Mouse (Mus musculus) lung, embryonic 14.5 days (tissue): ENCODE measurements around the gene Chrna3. TPM values are rescaled to one million over a fixed set of nuclear protein-coding genes. Genes with fewer than 3 reads are reported as not detected.

Source experiments
- ATAC-seq: fragments of 200-750 bp; cut with Nextera tagmentation; 2 replicates; pipeline ENCODE4 v1.8.0; 2017; ENCODE audit warnings: mild to moderate bottlenecking, moderate TSS enrichment, moderate library complexity; ENCODE audit not compliant: insufficient read depth
- DNase-seq: peaks from one replicate; pipeline ENCODE4 v3.0.0-alpha.2; 2015
- H3K27ac ChIP-seq: fragments of 300-500 bp; sonication (generic); 2 replicates; pipeline ENCODE4 v1.5.1; 2014; ENCODE audit warnings: low read depth, mild to moderate bottlenecking, moderate library complexity
- H3K27me3 ChIP-seq: fragments of 300-500 bp; sonication (generic); 2 replicates; pipeline ENCODE4 v1.6.1; 2014; ENCODE audit warnings: low read length, control low read depth; ENCODE audit not compliant: insufficient read depth
- H3K36me3 ChIP-seq: fragments of 300-500 bp; sonication (generic); 2 replicates; pipeline ENCODE4 v1.6.1; 2014; ENCODE audit warnings: control low read depth; ENCODE audit not compliant: insufficient read depth
- H3K4me1 ChIP-seq: fragments of 300-500 bp; sonication (generic); 2 replicates; pipeline ENCODE4 v1.6.1; 2014; ENCODE audit warnings: antibody characterized with exemption, control low read depth; ENCODE audit not compliant: insufficient read depth
- H3K4me2 ChIP-seq: fragments of 300-500 bp; sonication (generic); 2 replicates; pipeline ENCODE4 v1.6.1; 2014; ENCODE audit warnings: mild to moderate bottlenecking
- H3K4me3 ChIP-seq: fragments of 300-500 bp; sonication (generic); 2 replicates; pipeline ENCODE4 v1.5.1; 2014; ENCODE audit warnings: low read depth, low read length
- H3K9ac ChIP-seq: fragments of 300-500 bp; sonication (generic); 2 replicates; pipeline ENCODE4 v1.6.1; 2014
- H3K9me3 ChIP-seq: fragments of 300-500 bp; sonication (generic); 2 replicates; pipeline ENCODE4 v1.6.1; 2016; ENCODE audit warnings: low read depth, low read length, control low read depth
- CTCF ChIP-seq: IDR thresholded peaks from 2 replicates; pipeline ENCODE4 v1.5.1; 2016; ENCODE audit warnings: antibody characterized with exemption, low read depth
- WGBS: fragments of 180-500 bp; shearing (Covaris S2); extraction: QIAGEN DNeasy Blood & Tissue Kit; methylation state at CpG from one replicate; pipeline ENCODE4 v1.1.7; 2014; 5-methylcytosine and 5-hydroxymethylcytosine counted together
- polyA plus RNA-seq: library from polyadenylated mRNA; unstranded; fragments of >200 nt; fragmentation: Nextera tagmentation; extraction: Ambion mirVana; gene quantifications from 2 replicates; pipeline ENCODE4 v1.2.1, GENCODE M21; 2014

Chrna3 gene
- 0.16 and 0.37 TPM in 2 replicates for polyA plus RNA-seq

DNA sequence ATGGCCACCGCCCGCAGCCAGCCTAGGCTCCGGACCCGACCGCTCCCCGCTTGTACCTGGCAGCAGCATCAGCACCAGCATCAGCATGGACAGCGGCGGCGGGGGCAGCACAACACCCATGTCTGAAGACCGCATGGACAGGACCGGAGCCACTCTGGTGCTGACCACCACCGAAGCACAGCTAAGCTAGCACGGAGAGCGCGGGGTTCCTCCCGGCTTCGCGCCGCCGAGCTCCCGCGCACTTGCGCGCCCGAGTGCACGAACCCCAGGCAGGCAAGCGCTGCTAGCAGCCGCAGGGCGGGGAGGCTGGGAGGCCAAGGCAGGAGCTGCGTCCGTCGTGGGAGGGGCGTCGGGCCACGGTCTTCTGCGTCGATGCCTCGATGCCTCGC is at the start of gene Chrna3:
Gene Chrna3, minus strand, starts transcription at position 288 of the 389 bp plus-strand sequence.
- WGBS: under 1% methylated on average over 39 of the region's 39 CpGs
- peak; percentile 63 for DNase-seq
- ATAC-seq: peak; percentile 66; the same call in 1 of the 2 replicates
- Histone ChIP-seq H3K36me3 (no peaks in the 10 kb centered on the region), H3K27ac (no peak within 1 kb of the TSS), H3K4me3 (peak within 1 kb of the TSS; percentile 27), H3K4me2 (peak within 1 kb of the TSS; percentile 48), H3K27me3 (peaks cover 37% of the 10 kb centered on the region), H3K9ac (no peak within 1 kb of the TSS), H3K9me3 (no peaks in the 10 kb centered on the region), H3K4me1 (no peaks in the 10 kb centered on the region)
- TF ChIP-seq CTCF: no peak

- H3K27me3 ChIP-seq: no peaks in the 10 kb centered on the region
- no peak overlapping the region for H3K27ac ChIP-seq
- no peak overlapping the region for H3K4me3 ChIP-seq
- no peak overlapping the region for H3K4me2 ChIP-seq
- H3K9ac ChIP-seq: no peak overlapping the region
- ATAC-seq (no peak), DNase-seq (no peak)
- no peaks in the 10 kb centered on the region for H3K4me1 ChIP-seq
- no peaks in the 10 kb centered on the region for H3K36me3 ChIP-seq
- TF ChIP-seq CTCF: no peak
- no peaks in the 10 kb centered on the region for H3K9me3 ChIP-seq
- 10% methylated on average over 5 of the region's 5 CpGs for WGBS
These were observed 41.6 kb upstream of the Chrna3 start for GRCm38 (mm10) chr9:55067965-55068265.

DNA sequence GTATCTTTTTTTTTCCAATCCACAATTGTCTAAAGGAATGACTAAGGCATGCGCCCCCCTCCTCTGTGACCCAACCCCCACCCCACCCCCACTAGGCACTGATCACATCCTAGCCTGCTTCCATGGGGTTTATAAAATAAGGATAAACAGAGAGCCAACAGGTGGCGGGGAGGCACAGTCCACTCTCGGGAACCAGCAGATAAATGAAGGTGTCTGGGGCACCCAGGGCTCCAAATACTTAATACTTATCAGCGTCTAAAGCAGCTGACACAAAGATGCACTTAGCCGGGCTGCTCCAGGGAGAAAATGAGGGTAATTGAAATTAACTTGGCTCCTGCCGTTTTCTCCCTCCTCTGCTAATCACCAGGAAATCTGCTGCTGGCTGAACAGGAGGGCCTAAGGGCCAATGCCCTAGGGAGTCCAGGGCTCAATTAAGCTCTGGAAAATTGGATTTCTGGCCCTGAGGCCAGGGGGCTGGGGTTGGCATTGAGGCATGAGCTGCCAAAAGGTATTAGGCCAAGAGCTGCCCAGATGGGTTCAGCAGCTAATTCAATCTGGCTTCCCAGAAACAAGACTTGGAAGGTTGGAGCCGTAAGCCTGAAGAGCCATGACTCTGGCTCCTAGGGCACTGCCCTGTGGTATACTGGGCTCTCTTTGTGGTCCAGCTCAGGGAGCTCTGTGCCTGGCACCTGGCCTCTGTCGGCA is 41.0 kb upstream of the Chrna3 start:
- H3K4me2 ChIP-seq: no peak overlapping the region
- no peaks in the 10 kb centered on the region for H3K36me3 ChIP-seq
- H3K9me3 ChIP-seq: no peaks in the 10 kb centered on the region
- no peak overlapping the region for H3K4me3 ChIP-seq
- no peaks in the 10 kb centered on the region for H3K27me3 ChIP-seq
- TF ChIP-seq CTCF: no peak
- no peak for DNase-seq
- H3K4me1 ChIP-seq: no peaks in the 10 kb centered on the region
- H3K9ac ChIP-seq: no peak overlapping the region
- 15% methylated on average over 8 of the region's 8 CpGs for whole genome bisulfite sequencing
- H3K27ac ChIP-seq: no peak overlapping the region
- ATAC-seq: no peak

DNA sequence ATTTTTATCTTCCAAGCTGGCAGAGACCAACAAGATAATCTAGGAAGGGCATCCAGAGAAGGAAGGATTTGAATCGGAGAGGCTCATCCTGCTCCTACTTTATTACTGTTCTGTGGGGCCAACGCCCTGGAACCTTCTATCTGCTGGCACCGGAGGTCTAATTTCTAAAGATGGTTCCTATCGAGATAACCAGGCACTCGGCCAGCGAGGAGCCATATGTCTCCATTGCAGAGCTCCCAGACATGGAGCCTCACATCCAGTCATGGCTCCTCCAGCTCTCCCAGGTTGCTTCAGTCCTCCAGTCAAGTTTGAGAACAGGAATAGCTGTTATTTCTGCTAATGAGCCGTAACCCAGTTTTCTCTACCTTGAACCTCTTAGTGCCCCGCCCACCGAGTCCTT is 38.9 kb upstream of the Chrna3 start:
- TF ChIP-seq CTCF: no peak
- no peak overlapping the region for H3K4me2 ChIP-seq
- DNase-seq: no peak
- H3K9me3 ChIP-seq: no peaks in the 10 kb centered on the region
- no peak overlapping the region for H3K4me3 ChIP-seq
- no peak overlapping the region for H3K9ac ChIP-seq
- 76% methylated on average over 9 of the region's 9 CpGs for WGBS
- ATAC-seq: no peak
- no peaks in the 10 kb centered on the region for H3K4me1 ChIP-seq
- H3K27me3 ChIP-seq: no peaks in the 10 kb centered on the region
- H3K36me3 ChIP-seq: no peaks in the 10 kb centered on the region
- H3K27ac ChIP-seq: no peak overlapping the region

GRCm38 (mm10) chr9:55058067-55058466 is 31.7 kb upstream of the Chrna3 start:
- no peak overlapping the region for H3K9ac ChIP-seq
- no peaks in the 10 kb centered on the region for H3K36me3 ChIP-seq
- DNase-seq: no peak
- H3K9me3 ChIP-seq: no peaks in the 10 kb centered on the region
- WGBS: 89% methylated on average over 4 of the region's 4 CpGs
- no peaks in the 10 kb centered on the region for H3K27me3 ChIP-seq
- H3K27ac ChIP-seq: no peak overlapping the region
- no peak overlapping the region for H3K4me3 ChIP-seq
- no peak overlapping the region for H3K4me2 ChIP-seq
- no peak for TF ChIP-seq CTCF
- ATAC-seq: no peak
- no peaks in the 10 kb centered on the region for H3K4me1 ChIP-seq

DNA sequence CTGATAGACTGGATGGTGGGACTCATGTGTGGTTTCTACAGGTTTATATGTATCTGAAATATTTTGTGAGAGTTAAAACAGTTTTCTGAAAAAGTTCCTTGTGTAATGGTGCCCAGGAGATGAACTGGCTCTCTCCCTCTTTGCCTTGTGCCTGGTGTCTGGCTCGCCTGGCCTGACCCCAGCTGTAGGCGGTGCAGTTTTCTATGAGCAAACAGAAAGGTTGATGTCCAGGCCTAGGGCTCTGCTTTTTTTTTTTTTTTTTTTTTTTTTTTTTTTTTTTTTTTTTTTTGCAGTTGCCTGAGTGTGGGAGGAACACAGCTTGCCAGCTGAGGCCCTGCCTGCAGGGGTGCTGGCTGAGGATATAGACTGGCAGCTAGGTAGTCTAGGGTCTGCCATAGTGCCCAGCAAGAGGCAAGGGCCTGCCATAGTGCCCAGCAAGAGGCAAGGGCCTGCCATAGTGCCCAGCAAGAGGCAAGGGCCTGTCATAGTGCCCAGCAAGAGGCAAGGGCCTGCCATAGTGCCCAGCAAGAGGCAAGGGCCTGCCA is 29.1 kb upstream of the Chrna3 start:
- Histone ChIP-seq H3K9ac (no peak overlapping the region), H3K36me3 (no peaks in the 10 kb centered on the region), H3K27ac (no peak overlapping the region), H3K4me3 (no peak overlapping the region), H3K4me2 (no peak overlapping the region), H3K9me3 (no peaks in the 10 kb centered on the region), H3K27me3 (no peaks in the 10 kb centered on the region), H3K4me1 (no peaks in the 10 kb centered on the region)
- TF ChIP-seq CTCF: no peak
- no peak for ATAC-seq
- no peak for DNase-seq
- 59% methylated on average over 2 of the region's 2 CpGs for WGBS

DNA sequence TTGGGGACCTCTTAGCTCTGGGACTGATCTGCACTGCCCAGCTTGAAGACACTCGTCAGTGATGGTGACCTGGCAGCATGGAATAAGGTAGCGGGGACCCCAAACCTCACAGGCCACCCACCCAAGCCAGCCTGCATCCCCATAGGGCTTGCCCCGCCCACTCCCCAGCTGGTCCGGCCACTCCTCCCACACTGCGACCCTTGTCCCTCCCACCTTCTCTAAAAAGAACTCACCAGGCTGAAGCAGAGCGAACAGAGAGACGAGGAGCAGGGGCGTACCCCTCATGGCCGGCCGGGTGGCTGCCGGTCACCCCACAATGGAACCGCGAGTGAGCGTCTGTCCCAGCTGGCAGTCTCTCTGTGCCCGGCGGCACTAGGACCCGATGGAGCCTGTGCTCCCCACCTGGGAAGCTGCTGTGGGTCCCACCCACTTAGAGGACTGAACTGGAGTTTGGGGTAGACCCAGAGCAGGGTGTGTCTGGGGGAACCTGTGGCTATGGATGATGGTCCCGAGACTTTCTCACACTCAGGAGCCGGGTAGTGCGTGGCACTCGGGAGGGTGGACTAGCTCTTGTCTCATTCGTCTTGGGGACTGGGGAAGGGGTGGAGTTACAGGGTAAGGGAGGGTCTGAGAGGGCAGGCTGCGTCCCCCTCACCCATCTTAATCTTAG is 22.0 kb upstream of the Chrna3 start, which contains the start of gene Chrnb4:
Gene Chrnb4, minus strand, starts transcription at position 569 of the 670 bp plus-strand sequence.
- peak; percentile 27 for DNase-seq
- no peak for TF ChIP-seq CTCF
- peak; percentile 75; the same call in 1 of the 2 replicates for ATAC-seq
- Histone ChIP-seq H3K4me1 (no peaks in the 10 kb centered on the region), H3K36me3 (no peaks in the 10 kb centered on the region), H3K4me3 (peak within 1 kb of the TSS; percentile 46), H3K27ac (no peak within 1 kb of the TSS), H3K27me3 (0 out of 2 replicates have a peak, but pooled peaks cover 3% of the 10 kb centered on the region), H3K9me3 (no peaks in the 10 kb centered on the region), H3K9ac (peak within 1 kb of the TSS; percentile 49), H3K4me2 (peak within 1 kb of the TSS; percentile 87)
- under 1% methylated on average over 23 of the region's 23 CpGs for WGBS
